Mouse (Mus musculus): Measurements from ENCODE around the gene Olfr20.
"Not testable (repeated sequence)": the region's sequence is repeated elsewhere in the genome, so short reads cannot be mapped to it uniquely, and the experiment has no call there.

Olfr20 gene

GRCm38 (mm10) chr11:73350483-73350882 is at the start of gene Olfr20:
Gene Olfr20 (plus strand): TSS chr11:73350783.
- no peak for DNase-seq (ENCODE audit: low read depth, low spot score)

GRCm38 (mm10) chr11:73303123-73303522 is 47.5 kb upstream of the Olfr20 start:
- no peak for DNase-seq (ENCODE audit: low read depth, low spot score)

GRCm38 (mm10) chr11:73315961-73316360 is 34.6 kb upstream of the Olfr20 start:
- no peak for DNase-seq (ENCODE audit: low read depth, low spot score)

GRCm38 (mm10) chr11:73318581-73318980 is 32.0 kb upstream of the Olfr20 start:
- DNase-seq (ENCODE audit: low read depth, low spot score): not testable (repeated sequence)

GRCm38 (mm10) chr11:73321064-73321463 is 29.5 kb upstream of the Olfr20 start:
- DNase-seq (ENCODE audit: low read depth, low spot score): not testable (repeated sequence)

- DNase-seq (ENCODE audit: low read depth, low spot score): peak; percentile 16
These were observed 26.4 kb upstream of the Olfr20 start for GRCm38 (mm10) chr11:73323906-73324830.

GRCm38 (mm10) chr11:73326485-73326886 is 24.1 kb upstream of the Olfr20 start:
- no peak for DNase-seq (ENCODE audit: low read depth, low spot score)

- no peak for DNase-seq (ENCODE audit: low read depth, low spot score)
These were observed 23.2 kb upstream of the Olfr20 start for GRCm38 (mm10) chr11:73327361-73327760.

- DNase-seq (ENCODE audit: low read depth, low spot score): no peak
These were observed 21.1 kb upstream of the Olfr20 start, which contains the start of the genes Aspa, Gm49340 and Spata22 for GRCm38 (mm10) chr11:73329442-73329841. Gene Aspa (minus strand): TSS chr11:73329596. Gene Gm49340 (plus strand): TSS chr11:73329741. Gene Spata22 (plus strand): TSS chr11:73329741.

- no peak for DNase-seq (ENCODE audit: low read depth, low spot score)
These were observed 17.2 kb upstream of the Olfr20 start for GRCm38 (mm10) chr11:73333357-73333756.

- no peak for DNase-seq (ENCODE audit: low read depth, low spot score)
These were observed 13.7 kb upstream of the Olfr20 start for GRCm38 (mm10) chr11:73336919-73337318.

- DNase-seq (ENCODE audit: low read depth, low spot score): no peak
These were observed 20.4 kb downstream of the Olfr20 start, which contains the start of gene Olfr376 for GRCm38 (mm10) chr11:73370946-73371345. Gene Olfr376 (plus strand): TSS chr11:73371246.

GRCm38 (mm10) chr11:73395374-73395773 is 44.8 kb downstream of the Olfr20 start:
- peak; percentile 1 for DNase-seq (ENCODE audit: low read depth, low spot score)

- DNase-seq (ENCODE audit: low read depth, low spot score): no peak
These were observed 48.9 kb downstream of the Olfr20 start, which contains the start of gene Olfr1 for GRCm38 (mm10) chr11:73399514-73399913. Gene Olfr1 (minus strand): TSS chr11:73399614.
